Mouse (Mus musculus) midbrain, embryonic 10.5 days (tissue): ENCODE results near the gene Ing4. TPM values are rescaled to one million over a fixed set of nuclear protein-coding genes. Genes with fewer than 3 reads are reported as not detected.
"Not testable (repeated sequence)": the region's sequence is repeated elsewhere in the genome, so short reads cannot be mapped to it uniquely, and the experiment has no call there.

Source experiments
- DNase-seq: peaks from one replicate; pipeline ENCODE4 v3.0.0-alpha.2; 2017; ENCODE audit warnings: low spot score
- H3K27ac ChIP-seq: fragments of 300-500 bp; sonication (generic); replicated peaks from 2 replicates; pipeline ENCODE4 v1.5.1; 2016; ENCODE audit warnings: mild to moderate bottlenecking
- H3K27me3 ChIP-seq: fragments of 300-500 bp; sonication (generic); 2 replicates; pipeline ENCODE4 v1.6.1; 2016; ENCODE audit warnings: low read depth, mild to moderate bottlenecking; ENCODE audit not compliant: poor library complexity, severe bottlenecking
- H3K36me3 ChIP-seq: fragments of 300-500 bp; sonication (generic); 2 replicates; pipeline ENCODE4 v1.6.1; 2016; ENCODE audit warnings: mild to moderate bottlenecking, moderate library complexity
- H3K4me1 ChIP-seq: fragments of 300-500 bp; sonication (generic); 2 replicates; pipeline ENCODE4 v1.6.1; 2016
- H3K4me3 ChIP-seq: fragments of 300-500 bp; sonication (generic); 2 replicates; pipeline ENCODE4 v1.5.1; 2016; ENCODE audit warnings: mild to moderate bottlenecking, moderate library complexity
- H3K9me3 ChIP-seq: fragments of 300-500 bp; sonication (generic); replicated peaks from 2 replicates; pipeline ENCODE4 v1.6.1; 2016; ENCODE audit warnings: mild to moderate bottlenecking
- WGBS: fragments of 180-500 bp; shearing (Covaris S2); methylation state at CpG from one replicate; pipeline ENCODE4 v1.1.7; 2016; 5-methylcytosine and 5-hydroxymethylcytosine counted together
- polyA plus RNA-seq: library from polyadenylated mRNA; unstranded; fragments of >200 nt; fragmentation: Nextera tagmentation; extraction: Ambion mirVana; gene quantifications from 2 replicates; pipeline ENCODE4 v1.2.1, GENCODE M21; 2016

Ing4 gene
- polyA plus RNA-seq, 1 experiment from 2014 or later: 121 TPM

- Histone ChIP-seq H3K36me3 (peaks cover 23% of the 10 kb centered on the region), H3K27ac (peak overlapping the region; percentile 99), H3K27me3 (no peaks in the 10 kb centered on the region), H3K9me3 (no peaks in the 10 kb centered on the region), H3K4me3 (peak overlapping the region; percentile 94), H3K4me1 (peaks cover 46% of the 10 kb centered on the region)
- DNase-seq: no peak
- 47% methylated on average over 13 of the region's 13 CpGs for WGBS
Observed at GRCm38 (mm10) chr6:125008060-125008459, 31.5 kb upstream of the Ing4 start.

- WGBS: 1% methylated on average over 33 of the region's 34 CpGs
Observed at GRCm38 (mm10) chr6:125008586-125009128, 30.9 kb upstream of the Ing4 start.

GRCm38 (mm10) chr6:125009129-125009180 lies 30.6 kb upstream of the Ing4 start, which contains the start of gene Zfp384:
Zfp384 (plus strand) TSS chr6:125009145.
- Histone ChIP-seq H3K27ac (peak within 1 kb of the TSS; percentile 99), H3K27me3 (no peaks in the 10 kb centered on the region), H3K4me3 (peak within 1 kb of the TSS; percentile 94), H3K9me3 (no peaks in the 10 kb centered on the region), H3K4me1 (peaks cover 41% of the 10 kb centered on the region), H3K36me3 (peaks cover 32% of the 10 kb centered on the region)
- no peak for DNase-seq
- 0% methylated on average over 3 of the region's 3 CpGs for WGBS

More at GRCm38 (mm10) chr6:125008586-125009128, 30.9 kb upstream of the Ing4 start:
- no peaks in the 10 kb centered on the region for H3K9me3 ChIP-seq
- peak overlapping the region; percentile 94 for H3K4me3 ChIP-seq
- no peaks in the 10 kb centered on the region for H3K27me3 ChIP-seq
- peak overlapping the region; percentile 99 for H3K27ac ChIP-seq
- peaks cover 29% of the 10 kb centered on the region for H3K36me3 ChIP-seq
- peaks cover 44% of the 10 kb centered on the region for H3K4me1 ChIP-seq
- DNase-seq: peak; percentile 99

DNA sequence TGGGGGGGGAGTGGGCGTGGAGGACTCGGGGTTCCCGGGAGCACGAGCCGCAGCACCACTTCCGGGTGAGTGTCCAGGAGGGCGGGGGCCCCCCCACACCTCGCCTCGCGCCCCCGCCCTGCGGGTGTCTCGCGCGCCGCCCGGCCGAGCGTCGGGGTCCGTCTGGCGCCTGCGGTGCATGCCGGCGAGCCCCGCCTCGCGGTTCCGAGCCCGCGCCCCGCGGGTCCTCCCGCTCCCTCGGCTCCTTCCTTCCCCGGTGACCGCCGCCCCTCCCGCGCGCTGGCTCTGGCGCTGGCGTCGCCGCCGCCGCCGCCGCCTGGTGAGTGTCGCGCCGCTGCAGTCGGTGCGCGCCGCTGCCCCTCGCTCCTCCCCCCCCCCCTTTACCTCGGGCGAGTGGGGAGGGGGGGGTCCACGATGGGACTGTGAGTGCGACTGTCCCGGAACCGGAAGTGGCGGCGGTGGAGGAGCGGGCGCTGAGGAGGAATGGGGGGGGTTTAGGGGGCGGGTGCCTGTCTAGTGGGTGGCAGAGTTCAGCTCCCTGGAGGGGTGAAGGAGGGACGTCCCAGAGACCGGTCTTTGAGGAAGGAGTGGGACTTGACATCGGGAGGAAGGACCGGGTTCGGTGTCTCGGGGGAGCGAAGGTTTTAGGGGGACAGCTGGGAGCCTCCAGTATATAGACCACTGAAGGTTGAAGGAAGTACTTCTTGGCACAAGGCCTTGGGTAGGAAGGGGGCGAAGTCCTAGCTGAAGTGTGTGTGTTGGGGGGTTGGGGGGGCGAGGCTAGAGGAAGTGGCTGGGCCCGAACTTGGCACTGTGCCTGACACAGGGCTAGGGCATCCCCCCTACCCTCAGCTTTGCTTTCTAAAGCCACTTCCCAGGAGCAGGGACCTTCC lies 30.1 kb upstream of the Ing4 start:
- peak overlapping the region; percentile 94 for H3K4me3 ChIP-seq
- H3K9me3 ChIP-seq: no peaks in the 10 kb centered on the region
- under 1% methylated on average over 73 of the region's 78 CpGs for WGBS
- peak; percentile 87 for DNase-seq
- no peaks in the 10 kb centered on the region for H3K27me3 ChIP-seq
- peaks cover 37% of the 10 kb centered on the region for H3K4me1 ChIP-seq
- H3K27ac ChIP-seq: peak overlapping the region; percentile 99
- H3K36me3 ChIP-seq: peaks cover 36% of the 10 kb centered on the region

DNA sequence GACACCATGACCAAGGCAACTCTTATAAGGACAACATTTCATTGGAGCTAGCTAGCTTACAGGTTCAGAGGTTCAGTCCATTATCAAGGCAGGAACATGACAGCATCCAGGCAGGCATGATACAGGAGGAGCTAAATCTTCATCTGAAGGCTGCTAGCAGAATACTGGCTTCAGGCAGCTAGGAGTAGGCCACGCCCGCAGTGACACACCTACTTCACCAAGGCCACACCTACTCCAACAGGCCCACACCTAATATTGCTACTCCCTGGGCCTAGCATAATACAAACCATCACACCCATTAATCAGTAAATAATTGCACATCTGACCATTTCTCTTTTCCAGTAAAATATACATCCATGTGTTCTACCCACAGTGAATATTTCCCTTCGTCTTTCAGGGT lies 21.9 kb upstream of the Ing4 start:
- H3K36me3 ChIP-seq: peaks cover 89% of the 10 kb centered on the region
- H3K27ac ChIP-seq: no peak overlapping the region
- H3K27me3 ChIP-seq: no peaks in the 10 kb centered on the region
- DNase-seq: no peak
- no peaks in the 10 kb centered on the region for H3K4me1 ChIP-seq
- no peak overlapping the region for H3K4me3 ChIP-seq
- WGBS: 97% methylated on average over 3 of the region's 3 CpGs
- no peaks in the 10 kb centered on the region for H3K9me3 ChIP-seq

DNA sequence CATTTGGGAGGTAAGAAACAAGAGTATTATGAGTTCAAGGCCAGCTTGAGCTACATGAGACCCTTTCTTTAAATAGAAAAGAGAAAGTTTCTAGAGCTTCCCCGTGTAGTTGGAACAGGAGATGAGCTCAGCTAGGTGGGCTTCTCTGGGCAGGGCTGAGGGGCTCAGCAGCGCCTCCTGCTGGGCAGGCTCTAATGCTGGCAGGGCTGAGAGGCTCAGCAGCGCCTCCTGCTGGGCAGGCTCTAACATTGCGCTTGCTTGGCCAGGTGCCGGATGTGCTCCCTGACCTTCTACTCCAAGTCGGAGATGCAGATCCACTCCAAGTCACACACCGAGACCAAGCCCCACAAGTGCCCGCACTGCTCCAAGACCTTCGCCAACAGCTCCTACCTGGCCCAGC lies 9.0 kb upstream of the Ing4 start:
- not testable (repeated sequence) for H3K9me3 ChIP-seq, H3K4me3 ChIP-seq, H3K4me1 ChIP-seq, H3K27me3 ChIP-seq, H3K27ac ChIP-seq
- DNase-seq: peak; percentile 76
- 48% methylated on average over 9 of the region's 9 CpGs for WGBS
- H3K36me3 ChIP-seq: peaks cover 94% of the 10 kb centered on the region

- Histone ChIP-seq H3K9me3 (no peaks in the 10 kb centered on the region), H3K27ac (no peak overlapping the region), H3K27me3 (no peaks in the 10 kb centered on the region), H3K4me3 (no peak overlapping the region), H3K4me1 (no peaks in the 10 kb centered on the region), H3K36me3 (peaks cover 94% of the 10 kb centered on the region)
- WGBS: 93% methylated on average over 16 of the region's 16 CpGs
- no peak for DNase-seq
Observed at GRCm38 (mm10) chr6:125031604-125032003, 8.0 kb upstream of the Ing4 start.

DNA sequence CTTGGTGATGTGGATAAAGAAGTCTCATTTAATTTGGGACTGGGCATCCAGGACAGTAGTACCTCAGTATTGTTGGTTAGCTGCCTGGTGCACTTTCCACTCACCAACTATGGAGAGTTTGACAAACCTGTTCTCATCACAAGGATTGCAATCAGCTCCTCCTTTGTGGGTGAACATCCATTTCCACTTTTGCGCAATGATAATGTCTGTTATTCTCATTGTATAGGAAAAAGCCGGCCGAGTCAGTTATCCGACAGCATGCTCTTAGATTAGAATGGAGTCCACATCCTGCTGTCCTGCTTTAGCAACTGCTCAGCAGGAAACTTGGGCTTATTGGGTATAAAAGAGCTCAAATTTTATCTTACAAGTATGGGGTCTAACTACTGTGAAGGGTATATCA lies 894 bp upstream of the Ing4 start:
- 93% methylated on average over 4 of the region's 4 CpGs for WGBS
- Histone ChIP-seq H3K9me3 (no peaks in the 10 kb centered on the region), H3K27ac (peak overlapping the region; percentile 90), H3K27me3 (no peaks in the 10 kb centered on the region), H3K4me3 (peak overlapping the region; percentile 79), H3K4me1 (peaks cover 24% of the 10 kb centered on the region), H3K36me3 (peaks cover 65% of the 10 kb centered on the region)
- no peak for DNase-seq

DNA sequence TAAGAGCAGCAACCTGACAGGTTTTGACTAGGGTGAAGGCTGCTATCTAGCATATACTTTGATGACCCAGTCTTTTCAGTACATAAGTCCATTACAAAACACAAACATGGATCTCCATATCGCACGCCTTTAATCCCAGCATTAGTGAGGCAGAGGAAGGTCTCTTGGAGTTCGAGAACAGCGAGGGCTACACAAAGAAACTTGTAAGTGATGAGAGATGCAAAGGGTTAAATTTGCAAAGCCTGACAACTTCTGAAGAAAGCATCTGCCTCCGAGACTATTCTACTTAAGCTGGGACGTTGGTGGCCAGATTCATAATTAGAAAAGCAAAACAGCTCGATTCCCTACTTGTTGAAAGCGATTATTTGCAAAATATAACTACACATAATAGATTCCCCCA lies 429 bp upstream of the Ing4 start:
- H3K9me3 ChIP-seq: no peaks in the 10 kb centered on the region
- no peaks in the 10 kb centered on the region for H3K27me3 ChIP-seq
- H3K36me3 ChIP-seq: peaks cover 65% of the 10 kb centered on the region
- peak overlapping the region; percentile 79 for H3K4me3 ChIP-seq
- H3K27ac ChIP-seq: peak overlapping the region; percentile 90
- H3K4me1 ChIP-seq: peaks cover 24% of the 10 kb centered on the region
- WGBS: 4% methylated on average over 8 of the region's 8 CpGs
- no peak for DNase-seq

- Histone ChIP-seq H3K4me3 (peak overlapping the region; percentile 79), H3K4me1 (peaks cover 24% of the 10 kb centered on the region), H3K27me3 (no peaks in the 10 kb centered on the region), H3K9me3 (no peaks in the 10 kb centered on the region), H3K36me3 (peaks cover 65% of the 10 kb centered on the region), H3K27ac (peak overlapping the region; percentile 90)
- DNase-seq: no peak
- WGBS: 20% methylated on average over 7 of the region's 7 CpGs
Observed at GRCm38 (mm10) chr6:125040221-125040620, 661 bp downstream of the Ing4 start.

- Histone ChIP-seq H3K36me3 (peaks cover 64% of the 10 kb centered on the region), H3K4me1 (peaks cover 24% of the 10 kb centered on the region), H3K9me3 (no peaks in the 10 kb centered on the region), H3K27me3 (no peaks in the 10 kb centered on the region), H3K27ac (no peak overlapping the region), H3K4me3 (peak overlapping the region; percentile 79; the same call in 1 of the 2 replicates)
- no peak for DNase-seq
- WGBS: 91% methylated on average over 7 of the region's 7 CpGs
Observed at GRCm38 (mm10) chr6:125041047-125041446, 1.5 kb downstream of the Ing4 start.

DNA sequence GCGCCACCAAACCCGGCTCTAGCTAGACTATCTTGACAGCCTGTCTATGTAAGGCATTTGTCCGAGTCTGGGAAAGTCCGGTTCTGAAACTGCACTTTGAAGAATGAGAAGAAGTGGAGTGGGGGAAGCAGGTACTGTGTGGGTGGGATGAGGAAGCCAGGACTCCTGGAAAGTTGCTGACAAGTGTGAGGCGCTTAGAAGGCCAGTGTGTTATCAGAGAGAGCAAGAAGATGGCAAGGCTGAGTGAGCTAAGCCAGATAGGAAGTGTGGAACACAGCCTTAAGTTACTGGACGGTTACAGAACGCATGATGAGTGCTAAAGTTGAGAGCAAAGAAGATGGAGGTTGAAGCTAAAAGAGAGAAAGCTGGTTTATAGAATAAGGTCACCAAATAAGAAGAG lies 2.5 kb downstream of the Ing4 start:
- Histone ChIP-seq H3K27ac (no peak overlapping the region), H3K27me3 (no peaks in the 10 kb centered on the region), H3K4me3 (no peak overlapping the region), H3K36me3 (peaks cover 63% of the 10 kb centered on the region), H3K9me3 (no peaks in the 10 kb centered on the region), H3K4me1 (peaks cover 24% of the 10 kb centered on the region)
- no peak for DNase-seq
- WGBS: 98% methylated on average over 7 of the region's 7 CpGs

DNA sequence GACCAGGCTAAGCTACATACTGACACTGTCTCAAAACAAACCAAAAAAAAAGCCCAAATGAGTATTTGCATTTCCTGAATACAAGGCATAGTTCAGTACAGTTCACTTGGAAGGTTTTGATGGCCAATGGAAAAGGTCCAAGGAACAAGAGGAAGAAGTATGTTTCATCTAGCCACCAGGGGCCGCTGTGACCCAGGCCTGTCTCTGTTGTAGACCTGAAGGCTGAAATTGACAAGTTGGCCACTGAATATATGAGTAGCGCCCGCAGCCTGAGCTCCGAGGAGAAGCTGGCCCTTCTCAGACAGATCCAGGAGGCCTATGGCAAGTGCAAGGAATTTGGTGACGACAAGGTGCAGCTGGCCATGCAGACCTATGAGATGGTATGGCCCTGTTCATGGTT lies 7.1 kb downstream of the Ing4 start:
- DNase-seq: peak; percentile 79
- Histone ChIP-seq H3K4me3 (no peak overlapping the region), H3K27me3 (no peaks in the 10 kb centered on the region), H3K36me3 (peaks cover 89% of the 10 kb centered on the region), H3K27ac (no peak overlapping the region), H3K4me1 (no peaks in the 10 kb centered on the region), H3K9me3 (no peaks in the 10 kb centered on the region)
- 49% methylated on average over 5 of the region's 5 CpGs for WGBS
